Comparison of ENCODE assay signal across 18 mouse cellular contexts in the genomic region with DNA sequence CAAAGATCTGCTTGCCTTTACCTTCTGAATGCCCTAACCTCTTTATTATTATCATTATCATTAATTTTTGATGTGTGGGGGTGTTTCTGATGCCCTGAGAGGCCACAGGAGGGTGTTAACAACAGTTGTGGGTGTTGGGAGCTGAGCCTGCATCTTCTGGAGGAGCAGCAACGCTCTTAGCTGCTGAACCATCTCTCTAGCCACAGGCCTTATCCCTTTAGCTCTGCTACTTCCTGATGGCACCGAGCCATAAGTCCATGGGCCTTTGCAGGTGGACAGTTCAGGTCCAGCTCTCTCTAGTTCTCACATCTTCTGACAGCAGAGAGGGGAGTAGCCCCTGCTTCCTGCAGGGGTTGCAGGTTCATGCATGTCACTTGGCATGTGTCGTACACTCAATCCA. TPM values are rescaled to one million over a fixed set of nuclear protein-coding genes. Genes with fewer than 3 reads are reported as not detected.
"Had no signal": no experiment of that assay in that cellular context is flagged by ENCODE, and none has a peak within 500 bp of the region (broad histone marks: within the 10 kb centered on the region; RNA-seq: fewer than 3 reads in every experiment).

No protein-coding gene starts in this region.

- H3K9ac ChIP-seq: neural tube, embryonic 12.5 days; neural tube, embryonic 13.5 days; neural tube, embryonic 15.5 days; stomach, embryonic 15.5 days had no signal

- H3K27ac ChIP-seq: neural tube, embryonic 12.5 days; neural tube, embryonic 13.5 days; neural tube, embryonic 15.5 days; stomach, embryonic 15.5 days; stomach, postnatal 0 days had no signal

- H3K4me1 ChIP-seq: neural tube, embryonic 12.5 days; neural tube, embryonic 13.5 days; neural tube, embryonic 15.5 days; stomach, embryonic 15.5 days had no signal

- H3K27me3 ChIP-seq: neural tube, embryonic 12.5 days; neural tube, embryonic 13.5 days; neural tube, embryonic 15.5 days; stomach, embryonic 15.5 days had no signal

- H3K4me3 ChIP-seq: neural tube, embryonic 12.5 days; neural tube, embryonic 13.5 days; neural tube, embryonic 15.5 days; stomach, embryonic 15.5 days had no signal

- H3K9me3 ChIP-seq: neural tube, embryonic 12.5 days; neural tube, embryonic 13.5 days; neural tube, embryonic 15.5 days; stomach, embryonic 15.5 days had no signal

- DNase-seq: retina, postnatal 1 day; right cerebral cortex, adult 18-20 months; right cerebral cortex, postnatal 14 days; right cerebral cortex, postnatal 25 days; right cerebral cortex, postnatal 4 days; spleen, adult 18-20 months; thymus, adult 18-20 months; thymus, adult 2 months; thymus, postnatal 14 days; thymus, postnatal 25 days; thymus, postnatal 4 days had no signal

- H3K36me3 ChIP-seq: neural tube, embryonic 12.5 days; neural tube, embryonic 13.5 days; neural tube, embryonic 15.5 days; stomach, embryonic 15.5 days had no signal

RNA-seq across cellular contexts. Expression of a gene that starts 27.6 kb away (rescaled TPM):
- polyA plus RNA-seq: neural tube, embryonic 14.5 days; testis, adult 2 months had no signal
